Mouse (Mus musculus) liver, postnatal 0 days (tissue): ENCODE measurements around the gene Slc25a24.

Experiments
- CTCF ChIP-seq: sonication (generic); IDR thresholded peaks from 2 replicates; pipeline ENCODE4 v1.5.1; 2016; ENCODE audit warnings: antibody characterized with exemption, low read depth
- EP300 ChIP-seq: IDR thresholded peaks from 2 replicates; pipeline ENCODE4 v1.6.1; 2016; ENCODE audit warnings: antibody characterized with exemption, low read depth, mild to moderate bottlenecking

- TF ChIP-seq CTCF (no peak), EP300 (no peak)
Observed at GRCm38 (mm10) chr3:109178705-109179104, 55.8 kb downstream of the Slc25a24 start.
